Mouse (Mus musculus) embryonic fibroblast, embryonic 13.5 days (primary cell): ENCODE data around the gene Trim67.

ENCODE experiments used
- CTCF ChIP-seq: IDR thresholded peaks from 2 replicates; pipeline ENCODE4 v1.5.1; 2011; ENCODE audit warnings: mild to moderate bottlenecking, control low read depth, low read length, moderate library complexity, borderline replicate concordance; ENCODE audit not compliant: insufficient read depth
- POLR2A ChIP-seq: IDR thresholded peaks from 2 replicates; pipeline ENCODE4 v1.6.1; 2011; ENCODE audit warnings: low read depth, mild to moderate bottlenecking, control low read depth, low read length, moderate library complexity

DNA sequence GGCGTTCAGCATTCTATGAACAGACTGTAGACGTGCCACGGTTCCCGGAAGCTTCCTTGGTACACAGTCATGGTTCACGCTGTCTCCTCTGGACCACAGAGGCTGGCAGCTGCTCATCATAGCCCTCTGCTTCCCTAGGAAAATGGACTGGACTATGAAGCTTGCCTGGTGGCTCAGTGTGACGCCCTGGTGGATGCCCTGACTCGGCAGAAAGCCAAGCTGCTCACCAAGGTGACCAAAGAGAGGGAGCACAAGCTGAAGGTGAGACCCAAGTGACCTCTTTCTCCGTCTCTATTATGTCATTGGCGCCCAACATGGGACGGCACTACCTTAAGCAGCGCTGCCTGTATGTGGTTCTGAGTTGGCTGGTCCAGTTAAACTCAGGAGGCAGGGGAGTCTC, 24.0 kb downstream of the Trim67 start:
- TF ChIP-seq CTCF (no peak), POLR2A (no peak)
